Mouse (Mus musculus) megakaryocyte, embryonic 14.5 days (primary cell): ENCODE results near the gene Hp1bp3.

Experiments
- FLI1 ChIP-seq: IDR thresholded peaks from 2 replicates; pipeline ENCODE4 v1.6.1; 2012; ENCODE audit warnings: low read length, inconsistent platforms, mixed read lengths
- GATA1 ChIP-seq: IDR thresholded peaks from 3 replicates; pipeline ENCODE4 v1.6.1; 2012; ENCODE audit warnings: mixed read lengths, low read length, inconsistent platforms, borderline replicate concordance

DNA sequence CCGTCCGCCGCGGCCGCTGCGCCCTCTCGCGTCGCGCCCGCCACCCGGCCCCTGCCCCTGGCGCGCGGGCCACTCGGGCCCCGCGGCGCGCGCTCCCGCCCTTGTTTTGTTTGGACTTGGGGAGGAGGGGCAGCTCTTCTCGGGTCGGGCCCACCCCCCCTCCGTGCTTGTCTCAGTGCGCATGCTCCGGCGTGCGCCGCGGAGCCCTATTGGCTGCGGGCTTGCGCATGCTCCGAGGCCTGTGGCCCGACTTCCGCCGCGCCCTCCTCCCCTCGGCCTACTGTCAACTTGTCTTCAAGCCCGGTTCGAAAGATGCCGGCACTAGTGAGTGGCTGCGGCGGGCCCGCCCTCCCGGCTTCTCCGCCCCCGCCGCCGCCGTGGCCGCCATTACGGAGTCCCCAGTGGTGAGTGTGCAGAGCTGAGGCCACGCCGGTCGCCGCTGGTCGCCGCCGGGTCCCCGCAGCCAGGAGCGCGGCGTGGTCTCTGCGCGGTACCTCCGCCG lies 846 bp downstream of the Hp1bp3 start:
- TF ChIP-seq GATA1 = no peak
- TF ChIP-seq FLI1 = no peak
